Mouse (Mus musculus) myocyte (in vitro differentiated cells): ENCODE data around the gene 4930402F06Rik.

Experiments used
- CEBPB ChIP-seq: IDR thresholded peaks from 2 replicates; pipeline ENCODE4 v1.6.1; 2011; ENCODE audit warnings: mild to moderate bottlenecking, moderate library complexity; ENCODE audit not compliant: poor library complexity, insufficient read depth, severe bottlenecking
- E2F4 ChIP-seq: IDR thresholded peaks from one replicate; pipeline ENCODE4 v1.6.1; 2011; ENCODE audit warnings: mild to moderate bottlenecking, control low read depth, moderate library complexity; ENCODE audit not compliant: insufficient read depth
- MAX ChIP-seq: IDR thresholded peaks from one replicate; pipeline ENCODE4 v1.6.1; 2011; ENCODE audit warnings: low read depth, mild to moderate bottlenecking, control low read depth
- POLR2A ChIP-seq: IDR thresholded peaks from one replicate; pipeline ENCODE4 v1.6.1; 2011; ENCODE audit warnings: low read depth, mild to moderate bottlenecking, control low read depth, moderate library complexity; ENCODE audit not compliant: insufficient read length
- POLR2AphosphoS2 ChIP-seq: IDR thresholded peaks from one replicate; pipeline ENCODE4 v1.6.1; 2011; ENCODE audit warnings: low read depth, control low read depth; ENCODE audit not compliant: insufficient read length
- TCF12 ChIP-seq: IDR thresholded peaks from one replicate; pipeline ENCODE4 v1.6.1; 2011; ENCODE audit warnings: mild to moderate bottlenecking, control low read depth; ENCODE audit not compliant: poor library complexity, insufficient read depth, severe bottlenecking
- TCF3 ChIP-seq: IDR thresholded peaks from one replicate; pipeline ENCODE4 v1.6.1; 2011; ENCODE audit warnings: low read depth, control low read depth; ENCODE audit not compliant: insufficient read length
- USF1 ChIP-seq: IDR thresholded peaks from one replicate; pipeline ENCODE4 v1.6.1; 2011; ENCODE audit warnings: low read depth, mild to moderate bottlenecking, control low read depth, moderate library complexity

GRCm38 (mm10) chr2:35409466-35409865, 12.5 kb upstream of the 4930402F06Rik start:
- no peak for TF ChIP-seq TCF12
- no peak for TF ChIP-seq POLR2A
- TF ChIP-seq MAX: no peak
- no peak for TF ChIP-seq E2F4
- no peak for TF ChIP-seq POLR2AphosphoS2
- no peak for TF ChIP-seq CEBPB
- no peak for TF ChIP-seq USF1
- TF ChIP-seq TCF3: no peak
